Mouse (Mus musculus) ES-E14 (cell line): ENCODE data around the gene Aplnr. TPM values are rescaled to one million over a fixed set of nuclear protein-coding genes. Genes with fewer than 3 reads are reported as not detected.

Source experiments
- DNase-seq: peaks from one replicate; pipeline ENCODE4 v3.0.0-alpha.2; 2013; ENCODE audit warnings: low read depth, low spot score
- H3K27ac ChIP-seq: 2 replicates; pipeline ENCODE4 v1.5.1; 2012; ENCODE audit warnings: low read depth, mild to moderate bottlenecking, low read length, moderate library complexity, mixed read lengths; ENCODE audit not compliant: poor library complexity, insufficient read depth, severe bottlenecking
- H3K36me3 ChIP-seq: 2 replicates; pipeline ENCODE4 v1.6.1; 2012; ENCODE audit warnings: mild to moderate bottlenecking, low read length, moderate library complexity, mixed read lengths; ENCODE audit not compliant: control insufficient read depth, poor library complexity, insufficient read depth, severe bottlenecking
- H3K4me1 ChIP-seq, 2 experiments: fragments of 150-350 bp in 1 of 2; sonication (generic) in 1 of 2; 2 replicates each; pipeline ENCODE4 v1.6.1; 2012; ENCODE audit warnings: low read length in 2 of 2, mild to moderate bottlenecking in 1 of 2, mixed read lengths in 1 of 2; ENCODE audit not compliant: control insufficient read depth in 2 of 2, insufficient read depth in 2 of 2, poor library complexity in 1 of 2
- H3K4me3 ChIP-seq, 2 experiments: fragments of 150-350 bp in 1 of 2; sonication (generic) in 1 of 2; 2 replicates each; pipeline ENCODE4 v1.5.1; 2012; ENCODE audit warnings: low read length in 2 of 2, low read depth in 1 of 2, mild to moderate bottlenecking in 1 of 2, mixed read lengths in 1 of 2; ENCODE audit not compliant: insufficient read depth in 1 of 2, poor library complexity in 1 of 2, severe bottlenecking in 1 of 2
- H3K9ac ChIP-seq: 2 replicates; pipeline ENCODE4 v1.6.1; 2012; ENCODE audit warnings: low read depth, mild to moderate bottlenecking, low read length, mixed read lengths; ENCODE audit not compliant: poor library complexity, insufficient read depth, severe bottlenecking
- H3K9me3 ChIP-seq: fragments of 150-350 bp; sonication (generic); 2 replicates; pipeline ENCODE4 v1.6.1; 2012; ENCODE audit warnings: low read depth, mild to moderate bottlenecking, low read length; ENCODE audit not compliant: control insufficient read depth, insufficient read depth
- CHD2 ChIP-seq: IDR thresholded peaks from 2 replicates; pipeline ENCODE4 v1.6.1; 2014; ENCODE audit warnings: mild to moderate bottlenecking, low read depth, low read length, inconsistent platforms
- HCFC1 ChIP-seq: IDR thresholded peaks from 2 replicates; pipeline ENCODE4 v1.6.1; 2012; ENCODE audit warnings: low read length, inconsistent platforms, borderline replicate concordance; ENCODE audit not compliant: insufficient read depth
- MAFK ChIP-seq: IDR thresholded peaks from 2 replicates; pipeline ENCODE4 v1.6.1; 2014; ENCODE audit warnings: mild to moderate bottlenecking, low read depth, low read length, inconsistent platforms; ENCODE audit not compliant: insufficient read depth
- ZC3H11A ChIP-seq: IDR thresholded peaks from 2 replicates; pipeline ENCODE4 v1.6.1; 2012; ENCODE audit warnings: low read depth, mild to moderate bottlenecking, inconsistent platforms, low read length, borderline replicate concordance
- ZNF384 ChIP-seq: IDR thresholded peaks from 2 replicates; pipeline ENCODE4 v1.6.1; 2012; ENCODE audit warnings: low read depth, low read length, inconsistent platforms
- in situ Hi-C, 2 experiments: fragments of 600-800 bp; cut with MboI; formaldehyde crosslinking; loops; one replicate each; pipeline ENCODE4 v1.15.1; 2025; ENCODE audit warnings: low sequenced_read_pairs in 2 of 2, inconsistent platforms in 1 of 2; ENCODE audit not compliant: unreplicated experiment in 2 of 2
- total RNA-seq: library from RNA; depleted of rRNA; stranded (reverse); fragments of 300-350 nt; gene quantifications from 2 replicates; pipeline ENCODE4 v1.2.3, GENCODE M21; 2012

Aplnr gene
- total RNA-seq, 1 experiment: 0.40 TPM

DNA sequence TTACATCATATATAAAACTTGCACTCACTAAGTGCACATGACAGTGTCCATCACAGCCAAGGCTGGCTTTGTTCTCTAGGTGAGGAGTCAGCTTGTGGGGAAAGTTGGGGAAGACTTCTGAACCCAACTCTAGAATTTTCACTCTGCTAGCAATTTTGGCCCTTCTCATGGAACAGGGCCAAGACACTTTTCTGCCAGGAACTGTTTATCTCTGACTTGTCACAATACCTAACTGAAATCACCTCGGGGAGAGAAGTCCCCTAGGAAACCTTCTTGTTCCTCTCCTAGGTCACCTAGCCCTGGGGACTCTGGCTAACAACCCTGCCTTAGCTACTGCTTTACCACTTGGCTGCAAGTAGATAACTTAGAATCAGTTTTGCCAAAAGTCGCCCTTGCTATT lies 3.8 kb upstream of the Aplnr start:
- Histone ChIP-seq H3K9me3 (no peaks in the 10 kb centered on the region), H3K9ac (no peak overlapping the region), H3K4me3 (no peak overlapping the region), H3K27ac (no peak overlapping the region), H3K36me3 (no peaks in the 10 kb centered on the region), H3K4me1 (peaks cover 0 to 3% of the 10 kb centered on the region in 2 experiments; a peak in 1 of 4 replicates)
- in situ Hi-C loops: no loop called here
- TF ChIP-seq CHD2: no peak
- no peak for TF ChIP-seq MAFK
- TF ChIP-seq HCFC1: no peak
- TF ChIP-seq ZC3H11A: no peak
- no peak for TF ChIP-seq ZNF384
- no peak for DNase-seq

GRCm38 (mm10) chr2:85135099-85135498 lies 926 bp upstream of the Aplnr start:
- in situ Hi-C loops: no loop called here
- H3K4me1 ChIP-seq: peaks cover 0 to 3% of the 10 kb centered on the region in 2 experiments; a peak in 1 of 4 replicates

GRCm38 (mm10) chr2:85136831-85137520 lies 951 bp downstream of the Aplnr start:
- H3K9ac ChIP-seq: no peak overlapping the region
- TF ChIP-seq HCFC1 (no peak), CHD2 (no peak), ZNF384 (no peak), MAFK (no peak), ZC3H11A (no peak)
- H3K36me3 ChIP-seq: no peaks in the 10 kb centered on the region
- no peaks in the 10 kb centered on the region for H3K9me3 ChIP-seq
- in situ Hi-C loops: no loop called here
- no peak overlapping the region for H3K27ac ChIP-seq
- H3K4me1 ChIP-seq: peaks cover 0 to 2% of the 10 kb centered on the region in 2 experiments; a peak in 1 of 4 replicates
- no peak for DNase-seq
- no peak overlapping the region for H3K4me3 ChIP-seq

More at GRCm38 (mm10) chr2:85135099-85135498, 926 bp upstream of the Aplnr start:
- Histone ChIP-seq H3K4me3 (no peak overlapping the region), H3K36me3 (no peaks in the 10 kb centered on the region), H3K9ac (no peak overlapping the region), H3K27ac (no peak overlapping the region), H3K9me3 (no peaks in the 10 kb centered on the region)
- TF ChIP-seq ZNF384 (no peak), HCFC1 (no peak), MAFK (no peak), ZC3H11A (no peak), CHD2 (no peak)
- no peak for DNase-seq

- Histone ChIP-seq H3K9ac (no peak overlapping the region), H3K4me1 (peaks cover 0 to 2% of the 10 kb centered on the region in 2 experiments; a peak in 1 of 4 replicates), H3K36me3 (no peaks in the 10 kb centered on the region), H3K9me3 (no peaks in the 10 kb centered on the region), H3K27ac (no peak overlapping the region), H3K4me3 (no peak overlapping the region)
- no peak for DNase-seq
- TF ChIP-seq HCFC1: no peak
- no peak for TF ChIP-seq ZNF384
- no peak for TF ChIP-seq ZC3H11A
- TF ChIP-seq CHD2: no peak
- no peak for TF ChIP-seq MAFK
- in situ Hi-C loops: no loop called here
Observed at GRCm38 (mm10) chr2:85137601-85138140, 1.6 kb downstream of the Aplnr start.
